Mouse (Mus musculus) cerebellum, adult 2 months (tissue): Measurements from ENCODE around the gene 9930111J21Rik2.

Experiments used
- CTCF ChIP-seq: fragments of 200-500 bp; IDR thresholded peaks from 2 replicates; pipeline ENCODE4 v1.5.1; 2011; ENCODE audit warnings: low read depth, mild to moderate bottlenecking, control low read depth, low read length, moderate library complexity, borderline replicate concordance; ENCODE audit not compliant: insufficient read depth
- POLR2A ChIP-seq: fragments of 200-500 bp; IDR thresholded peaks from 2 replicates; pipeline ENCODE4 v1.6.1; 2011; ENCODE audit warnings: low read length, control low read depth, borderline replicate concordance; ENCODE audit not compliant: insufficient read depth

GRCm38 (mm10) chr11:49084875-49085274 lies 33.8 kb upstream of the 9930111J21Rik2 start:
- TF ChIP-seq CTCF (no peak), POLR2A (no peak)
